Mouse (Mus musculus) neutrophil, adult 5-6 weeks (primary cell): Measurements from ENCODE around the gene Nfic. TPM values are rescaled to one million over a fixed set of nuclear protein-coding genes. Genes with fewer than 3 reads are reported as not detected.

ENCODE experiments used
- ATAC-seq: fragments of 151-379, 151-347 bp; 2 replicates; pipeline ENCODE4 v1.8.0; 2017; ENCODE audit warnings: mild to moderate bottlenecking, moderate TSS enrichment; ENCODE audit not compliant: insufficient number of reproducible peaks, poor library complexity, low FRiP score, severe bottlenecking; ENCODE audit errors: extremely low read depth
- total RNA-seq: library from RNA; stranded (forward); fragments of 200-1000 nt; gene quantifications from 2 replicates; pipeline ENCODE4 v1.2.3, GENCODE M21; 2017

Gene Nfic
- total RNA-seq, 1 experiment from 2014 or later, result 8.3 TPM

GRCm38 (mm10) chr10:81379809-81380378 is 75.5 kb downstream of the Nfic start:
- no peak for ATAC-seq

- no peak for ATAC-seq
These were observed 76.3 kb downstream of the Nfic start for GRCm38 (mm10) chr10:81379183-81379553.

DNA sequence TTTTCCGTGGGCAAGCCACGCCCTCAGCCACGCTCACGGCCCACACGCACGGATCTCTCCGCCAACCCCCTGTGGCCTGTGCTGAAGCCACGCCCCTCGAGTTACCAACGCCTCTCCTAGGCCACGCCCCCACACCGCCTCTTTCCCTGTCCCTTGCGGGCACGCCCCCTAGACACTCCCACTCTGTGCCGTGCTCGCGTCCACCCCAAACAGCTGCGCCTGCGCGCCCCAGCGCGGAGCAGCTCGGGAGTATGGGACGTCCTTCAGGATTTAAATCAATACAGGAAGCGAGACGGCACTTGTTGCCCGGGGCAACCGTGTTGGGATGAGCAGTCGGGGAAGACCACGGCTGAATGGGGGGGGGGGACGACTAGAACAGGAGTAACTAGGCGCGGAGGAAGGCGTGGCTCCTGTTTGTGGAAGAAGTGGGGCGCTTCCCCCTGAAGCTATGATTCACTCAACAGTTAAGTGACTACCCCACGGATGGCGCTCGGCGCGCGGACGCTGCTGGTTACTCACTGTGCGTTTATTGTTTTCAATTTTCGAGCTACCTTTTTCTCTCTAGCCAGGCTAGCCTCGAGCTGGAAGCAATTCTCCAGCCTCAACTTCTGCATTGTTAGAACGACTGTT is 76.8 kb downstream of the Nfic start:
- ATAC-seq, result peak; percentile 94

GRCm38 (mm10) chr10:81377793-81378552 is 77.5 kb downstream of the Nfic start, which contains the start of gene Fzr1:
Fzr1 (minus strand) TSS chr10:81378516.
- no peak for ATAC-seq

- no peak for ATAC-seq
These were observed 78.1 kb downstream of the Nfic start for GRCm38 (mm10) chr10:81377362-81377664.

- ATAC-seq, result no peak
These were observed 78.7 kb downstream of the Nfic start for GRCm38 (mm10) chr10:81376561-81377361.

DNA sequence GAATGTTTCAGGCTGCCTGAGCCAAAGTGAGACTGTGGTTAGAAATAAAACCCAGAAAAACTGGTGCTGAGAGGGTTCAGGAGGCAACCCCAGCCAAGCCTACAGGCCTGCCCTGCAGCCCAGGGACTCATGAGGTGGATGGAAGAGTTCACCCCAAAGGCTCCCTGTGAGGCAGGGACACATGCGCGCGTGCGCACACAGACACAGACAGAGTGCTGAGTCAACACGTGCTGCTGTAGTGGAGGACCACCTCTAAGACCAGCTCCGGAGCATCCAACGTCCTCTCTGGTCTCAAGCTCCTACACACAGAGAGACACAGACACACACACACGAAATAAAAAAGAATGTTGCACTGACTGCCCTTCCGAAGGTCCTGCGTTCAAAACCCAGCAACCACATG is 80.1 kb downstream of the Nfic start:
- ATAC-seq, result no peak

GRCm38 (mm10) chr10:81367207-81367495 is 88.3 kb downstream of the Nfic start:
- no peak for ATAC-seq

- ATAC-seq, result no peak
These were observed 88.8 kb downstream of the Nfic start for GRCm38 (mm10) chr10:81366477-81367206.

DNA sequence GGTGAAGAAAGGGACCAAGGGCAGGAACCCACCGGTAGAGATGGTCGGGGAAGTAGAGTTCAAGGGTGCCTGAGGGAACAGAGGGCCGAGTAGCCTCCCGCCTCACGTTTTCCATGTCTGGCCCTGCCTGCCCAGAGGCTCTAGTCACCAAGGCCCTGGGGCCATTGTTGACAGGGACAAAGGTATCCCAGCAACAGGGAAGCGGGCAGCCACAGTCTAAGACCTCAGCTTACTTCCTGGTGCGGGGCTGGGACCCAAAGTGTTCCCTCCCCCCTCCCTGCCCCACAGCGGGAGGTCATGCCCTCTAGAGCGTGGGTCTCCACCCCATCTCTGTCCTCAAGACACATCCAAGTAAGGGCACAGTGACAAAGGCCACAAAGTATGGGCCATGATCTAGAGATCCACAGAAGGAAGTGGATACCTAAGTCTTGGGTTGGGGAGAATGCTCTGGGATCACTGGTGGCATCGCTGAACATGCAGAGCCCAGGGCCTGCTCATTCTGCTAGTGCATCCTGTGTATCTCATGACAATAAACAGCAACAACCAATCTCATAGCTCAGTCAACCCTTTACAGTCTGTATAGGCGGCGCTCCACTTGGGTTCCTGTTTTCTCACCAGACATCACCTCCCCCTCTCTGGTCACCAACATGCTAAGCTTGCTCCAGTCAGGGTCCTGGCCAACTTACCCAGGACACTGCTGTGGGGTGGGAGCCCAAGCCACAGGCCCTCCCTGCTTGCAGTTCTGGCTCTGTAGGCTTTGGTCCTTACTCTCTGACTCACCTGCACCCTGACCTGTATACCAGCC is 89.6 kb downstream of the Nfic start, which contains the start of gene 4930404N11Rik:
Gene 4930404N11Rik, minus strand, starts transcription at position 145 of the 805 bp plus-strand sequence.
- ATAC-seq, result no peak

- ATAC-seq, result no peak
These were observed 90.4 kb downstream of the Nfic start for GRCm38 (mm10) chr10:81365073-81365472.

GRCm38 (mm10) chr10:81364666-81365065 is 90.8 kb downstream of the Nfic start:
- no peak for ATAC-seq

DNA sequence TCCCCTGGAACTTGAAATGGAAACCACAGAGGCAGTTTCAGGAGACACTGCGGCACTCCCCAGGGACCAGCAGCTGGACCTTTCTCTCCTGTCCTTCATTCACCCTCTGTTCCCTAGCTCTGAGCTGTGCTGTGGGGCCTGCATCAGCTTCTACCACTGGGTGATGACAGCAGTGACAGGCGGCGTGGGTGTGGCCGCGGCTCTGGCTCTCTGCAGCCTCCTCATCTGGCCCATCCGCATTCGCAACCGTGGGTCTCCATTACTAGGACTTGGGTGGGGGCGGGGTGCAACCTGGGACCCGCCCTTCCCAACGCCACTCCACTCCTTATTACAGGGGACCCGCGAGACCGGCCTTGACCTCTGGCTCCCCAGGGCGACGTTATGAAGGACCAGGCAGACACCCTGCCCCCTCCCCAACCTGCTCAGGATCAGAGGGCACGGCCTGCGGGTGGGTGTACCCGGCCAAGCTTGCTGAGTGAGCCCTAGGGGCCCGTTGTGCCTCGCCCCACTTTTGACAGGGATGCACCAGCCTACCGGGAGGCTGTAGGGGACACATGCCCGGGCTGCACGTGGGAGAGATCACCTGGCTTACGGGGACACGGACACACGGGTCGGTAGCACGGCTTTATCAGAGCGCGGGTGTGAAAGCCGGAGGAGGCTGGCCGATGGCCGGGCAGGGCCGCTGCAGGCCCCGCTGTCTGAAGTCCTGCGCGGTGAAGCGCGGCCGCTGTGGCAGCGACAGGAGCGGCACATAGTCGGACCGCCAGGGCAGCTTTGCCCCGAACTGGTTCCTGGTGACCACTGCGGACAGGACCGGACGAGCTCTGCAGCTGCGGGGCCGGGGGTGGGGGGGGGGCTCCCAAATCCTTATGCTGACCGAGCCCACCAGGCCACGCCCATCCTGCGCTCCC is 91.7 kb downstream of the Nfic start:
- ATAC-seq, result no peak

- ATAC-seq, result no peak
These were observed 93.0 kb downstream of the Nfic start for GRCm38 (mm10) chr10:81362336-81362949.

DNA sequence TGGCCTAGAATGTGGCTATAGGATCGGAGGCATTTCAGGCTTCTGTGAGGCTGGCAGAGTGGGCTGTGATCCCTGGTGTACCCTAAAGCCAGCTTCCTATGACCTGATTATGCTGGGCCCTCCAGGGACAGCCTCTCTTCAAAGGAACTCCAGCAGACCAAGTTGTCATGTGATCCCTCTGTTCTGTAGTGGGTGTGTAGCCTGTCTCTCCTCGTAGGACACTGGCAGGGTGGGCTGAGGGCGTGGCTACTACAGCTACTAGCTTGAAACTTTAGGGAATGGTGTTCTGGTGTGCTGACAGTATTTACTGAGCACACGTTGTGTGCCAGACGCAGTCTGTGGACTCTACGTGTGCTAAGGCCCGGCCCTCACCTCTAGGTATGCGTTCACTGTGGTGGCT is 94.7 kb downstream of the Nfic start:
- no peak for ATAC-seq

DNA sequence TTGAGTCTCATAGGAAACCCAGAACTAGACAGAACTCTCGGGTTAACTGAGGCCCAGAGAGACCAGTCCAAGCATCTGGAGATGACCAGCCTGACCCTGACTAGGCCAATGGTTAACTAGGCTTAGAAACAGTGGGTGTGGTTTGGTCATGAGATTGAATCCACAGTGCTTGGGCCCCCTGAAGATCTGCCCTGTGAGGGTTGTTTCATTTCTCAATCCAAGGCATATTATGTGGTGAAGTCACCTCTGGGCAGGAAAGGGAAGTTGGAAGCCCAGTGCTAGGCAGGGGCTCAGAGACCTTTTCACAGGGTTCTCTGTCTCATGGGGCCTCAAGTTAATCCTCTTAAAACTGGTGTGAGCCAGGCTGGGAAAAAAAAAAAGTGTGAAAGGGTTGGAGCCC is 96.6 kb downstream of the Nfic start:
- ATAC-seq, result no peak

GRCm38 (mm10) chr10:81358209-81358608 is 97.2 kb downstream of the Nfic start:
- ATAC-seq, result no peak
